Mouse (Mus musculus) myocyte (in vitro differentiated cells): ENCODE measurements around the gene Cdh19. TPM values are rescaled to one million over a fixed set of nuclear protein-coding genes. Genes with fewer than 3 reads are reported as not detected.

Experiments used
- H3K27me3 ChIP-seq: one replicate; pipeline ENCODE4 v1.6.1; 2011; ENCODE audit not compliant: control insufficient read depth, insufficient read depth, insufficient read length
- H3K36me3 ChIP-seq: one replicate; pipeline ENCODE4 v1.6.1; 2011; ENCODE audit not compliant: control insufficient read depth, insufficient read depth
- H3K4me2 ChIP-seq: one replicate; pipeline ENCODE4 v1.6.1; 2011; ENCODE audit warnings: low read depth, control low read depth
- H3K4me3 ChIP-seq: one replicate; pipeline ENCODE4 v1.5.1; 2011; ENCODE audit warnings: mild to moderate bottlenecking, control low read depth, moderate library complexity
- H3K79me2 ChIP-seq: one replicate; pipeline ENCODE4 v1.6.1; 2011; ENCODE audit not compliant: control insufficient read depth, insufficient read depth
- H3ac ChIP-seq: one replicate; pipeline ENCODE4 v1.6.1; 2011; ENCODE audit not compliant: control insufficient read depth, insufficient read length
- CEBPB ChIP-seq: IDR thresholded peaks from 2 replicates; pipeline ENCODE4 v1.6.1; 2011; ENCODE audit warnings: mild to moderate bottlenecking, moderate library complexity; ENCODE audit not compliant: poor library complexity, insufficient read depth, severe bottlenecking
- E2F4 ChIP-seq: IDR thresholded peaks from one replicate; pipeline ENCODE4 v1.6.1; 2011; ENCODE audit warnings: mild to moderate bottlenecking, control low read depth, moderate library complexity; ENCODE audit not compliant: insufficient read depth
- MAX ChIP-seq: IDR thresholded peaks from one replicate; pipeline ENCODE4 v1.6.1; 2011; ENCODE audit warnings: low read depth, mild to moderate bottlenecking, control low read depth
- MYOD1 ChIP-seq, 3 experiments: IDR thresholded peaks; one replicate each; pipeline ENCODE4 v1.6.1; 2011; ENCODE audit warnings: control low read depth in 2 of 3, low read depth in 2 of 3, mild to moderate bottlenecking in 2 of 3, moderate library complexity in 1 of 3; ENCODE audit not compliant: insufficient read length in 2 of 3, control insufficient read depth in 1 of 3
- MYOG ChIP-seq, 3 experiments: IDR thresholded peaks; one replicate each; pipeline ENCODE4 v1.6.1; 2011; ENCODE audit warnings: control low read depth in 2 of 3, low read depth in 2 of 3, mild to moderate bottlenecking in 2 of 3; ENCODE audit not compliant: insufficient read length in 2 of 3, control insufficient read depth in 1 of 3, insufficient read depth in 1 of 3
- POLR2A ChIP-seq: IDR thresholded peaks from one replicate; pipeline ENCODE4 v1.6.1; 2011; ENCODE audit warnings: low read depth, mild to moderate bottlenecking, control low read depth, moderate library complexity; ENCODE audit not compliant: insufficient read length
- POLR2AphosphoS2 ChIP-seq: IDR thresholded peaks from one replicate; pipeline ENCODE4 v1.6.1; 2011; ENCODE audit warnings: low read depth, control low read depth; ENCODE audit not compliant: insufficient read length
- REST ChIP-seq: IDR thresholded peaks from one replicate; pipeline ENCODE4 v1.6.1; 2011; ENCODE audit warnings: mild to moderate bottlenecking, control low read depth, moderate library complexity; ENCODE audit not compliant: insufficient read depth, insufficient read length
- SRF ChIP-seq: IDR thresholded peaks from one replicate; pipeline ENCODE4 v1.6.1; 2011; ENCODE audit warnings: low read depth; ENCODE audit not compliant: control insufficient read depth, insufficient read length
- TCF12 ChIP-seq: IDR thresholded peaks from one replicate; pipeline ENCODE4 v1.6.1; 2011; ENCODE audit warnings: mild to moderate bottlenecking, control low read depth; ENCODE audit not compliant: poor library complexity, insufficient read depth, severe bottlenecking
- TCF3 ChIP-seq: IDR thresholded peaks from one replicate; pipeline ENCODE4 v1.6.1; 2011; ENCODE audit warnings: low read depth, control low read depth; ENCODE audit not compliant: insufficient read length
- USF1 ChIP-seq: IDR thresholded peaks from one replicate; pipeline ENCODE4 v1.6.1; 2011; ENCODE audit warnings: low read depth, mild to moderate bottlenecking, control low read depth, moderate library complexity
- polyA plus RNA-seq: library from polyadenylated mRNA; unstranded; fragments of >200 nt; fragmentation: generic; extraction: Trizol; gene quantifications from one replicate; pipeline ENCODE4 v1.2.1, GENCODE M21; 2012; ENCODE audit warnings: missing spikeins

Gene Cdh19
- polyA plus RNA-seq = not detected

- no peak within 1 kb of the TSS for H3K4me2 ChIP-seq
- H3ac ChIP-seq = no peak within 1 kb of the TSS
- no peak within 1 kb of the TSS for H3K4me3 ChIP-seq
- TF ChIP-seq REST (no peak), MYOD1 (IDR thresholded peaks at IDR 0.05; ENCODE audit: control insufficient read depth in 1 of 3, insufficient read length in 2 of 3, low read depth in 2 of 3) (no peak), TCF3 (no peak), MAX (no peak), MYOG (IDR thresholded peaks at IDR 0.05; ENCODE audit: control insufficient read depth in 1 of 3, insufficient read depth in 1 of 3, insufficient read length in 2 of 3, low read depth in 2 of 3) (no peak), SRF (no peak), POLR2AphosphoS2 (no peak), POLR2A (no peak), TCF12 (no peak), USF1 (no peak), CEBPB (no peak), E2F4 (no peak)
- no peaks in the 10 kb centered on the region for H3K27me3 ChIP-seq
- no peaks in the 10 kb centered on the region for H3K79me2 ChIP-seq
- no peaks in the 10 kb centered on the region for H3K36me3 ChIP-seq
Measured at GRCm38 (mm10) chr1:110977484-110977883, at the start of gene Cdh19. TSS of gene Cdh19 (minus strand) at chr1:110977584.

- H3K79me2 ChIP-seq = no peaks in the 10 kb centered on the region
- no peak overlapping the region for H3K4me2 ChIP-seq
- H3K36me3 ChIP-seq = no peaks in the 10 kb centered on the region
- H3K27me3 ChIP-seq = no peaks in the 10 kb centered on the region
- TF ChIP-seq USF1 (no peak), TCF3 (no peak)
- no peak overlapping the region for H3ac ChIP-seq
- H3K4me3 ChIP-seq = no peak overlapping the region
Measured at GRCm38 (mm10) chr1:111020434-111021060, 43.2 kb upstream of the Cdh19 start.

GRCm38 (mm10) chr1:111017640-111018039 lies 40.3 kb upstream of the Cdh19 start:
- TF ChIP-seq USF1 = no peak
- TF ChIP-seq SRF = no peak
- TF ChIP-seq CEBPB = no peak
- TF ChIP-seq MAX = no peak
- TF ChIP-seq POLR2AphosphoS2 = no peak
- TF ChIP-seq TCF12 = no peak
- TF ChIP-seq E2F4 = no peak
- TF ChIP-seq MYOG (IDR thresholded peaks at IDR 0.05; ENCODE audit: control insufficient read depth in 1 of 3, insufficient read depth in 1 of 3, insufficient read length in 2 of 3, low read depth in 2 of 3) = no peak
- no peak for TF ChIP-seq MYOD1 (IDR thresholded peaks at IDR 0.05; ENCODE audit: control insufficient read depth in 1 of 3, insufficient read length in 2 of 3, low read depth in 2 of 3)
- TF ChIP-seq REST = no peak
- no peak for TF ChIP-seq TCF3
- H3K4me2 ChIP-seq = no peak overlapping the region
- no peak overlapping the region for H3ac ChIP-seq
- H3K36me3 ChIP-seq = no peaks in the 10 kb centered on the region
- no peaks in the 10 kb centered on the region for H3K27me3 ChIP-seq
- no peaks in the 10 kb centered on the region for H3K79me2 ChIP-seq
- H3K4me3 ChIP-seq = no peak overlapping the region

- H3K79me2 ChIP-seq = no peaks in the 10 kb centered on the region
- no peak for TF ChIP-seq USF1
- no peak for TF ChIP-seq CEBPB
- TF ChIP-seq REST = no peak
- TF ChIP-seq POLR2AphosphoS2 = no peak
- TF ChIP-seq TCF3 = no peak
- no peak for TF ChIP-seq MAX
- H3K36me3 ChIP-seq = no peaks in the 10 kb centered on the region
- no peak overlapping the region for H3ac ChIP-seq
- H3K27me3 ChIP-seq = no peaks in the 10 kb centered on the region
- H3K4me2 ChIP-seq = no peak overlapping the region
- no peak overlapping the region for H3K4me3 ChIP-seq
Measured at GRCm38 (mm10) chr1:110989824-110990223, 12.4 kb upstream of the Cdh19 start.

- Histone ChIP-seq H3K27me3 (no peaks in the 10 kb centered on the region), H3K4me3 (no peak overlapping the region), H3ac (no peak overlapping the region), H3K4me2 (no peak overlapping the region), H3K36me3 (no peaks in the 10 kb centered on the region), H3K79me2 (no peaks in the 10 kb centered on the region)
- TF ChIP-seq E2F4 (no peak), MAX (no peak), TCF3 (no peak)
Measured at GRCm38 (mm10) chr1:110969201-110969600, 8.2 kb downstream of the Cdh19 start.

- no peak overlapping the region for H3K4me2 ChIP-seq
- no peak overlapping the region for H3ac ChIP-seq
- no peaks in the 10 kb centered on the region for H3K36me3 ChIP-seq
- TF ChIP-seq CEBPB (no peak), USF1 (no peak), POLR2AphosphoS2 (no peak), E2F4 (no peak), REST (no peak), SRF (no peak), POLR2A (no peak), MYOD1 (IDR thresholded peaks at IDR 0.05; ENCODE audit: control insufficient read depth in 1 of 3, insufficient read length in 2 of 3, low read depth in 2 of 3) (no peak), MYOG (IDR thresholded peaks at IDR 0.05; ENCODE audit: control insufficient read depth in 1 of 3, insufficient read depth in 1 of 3, insufficient read length in 2 of 3, low read depth in 2 of 3) (no peak), TCF3 (no peak), MAX (no peak), TCF12 (no peak)
- no peaks in the 10 kb centered on the region for H3K79me2 ChIP-seq
- H3K4me3 ChIP-seq = no peak overlapping the region
- no peaks in the 10 kb centered on the region for H3K27me3 ChIP-seq
Measured at GRCm38 (mm10) chr1:110909752-110910151, 67.6 kb downstream of the Cdh19 start.
